Mouse (Mus musculus) C2C12 (cell line): ENCODE results near the gene Shisa6. TPM values are rescaled to one million over a fixed set of nuclear protein-coding genes. Genes with fewer than 3 reads are reported as not detected.

Experiments
- H3K27me3 ChIP-seq: one replicate; pipeline ENCODE4 v1.6.1; 2011; ENCODE audit not compliant: control insufficient read depth, insufficient read depth, insufficient read length
- H3K36me3 ChIP-seq: one replicate; pipeline ENCODE4 v1.6.1; 2011; ENCODE audit not compliant: control insufficient read depth, insufficient read depth
- H3K4me3 ChIP-seq: one replicate; pipeline ENCODE4 v1.5.1; 2011; ENCODE audit warnings: mild to moderate bottlenecking, control low read depth; ENCODE audit not compliant: poor library complexity, insufficient read depth, severe bottlenecking
- H3K79me2 ChIP-seq: one replicate; pipeline ENCODE4 v1.6.1; 2011; ENCODE audit not compliant: control insufficient read depth, insufficient read depth
- H3K79me3 ChIP-seq: one replicate; pipeline ENCODE4 v1.6.1; 2011; ENCODE audit warnings: low read depth, control low read depth
- H3ac ChIP-seq: one replicate; pipeline ENCODE3; 2011; ENCODE audit warnings: low read depth; ENCODE audit not compliant: control insufficient read depth, insufficient read length
- CEBPB ChIP-seq: IDR thresholded peaks from one replicate; pipeline ENCODE4 v1.6.1; 2011; ENCODE audit warnings: low read depth, mild to moderate bottlenecking, control low read depth, moderate library complexity
- CTCF ChIP-seq: IDR thresholded peaks from one replicate; pipeline ENCODE4 v1.5.1; 2011; ENCODE audit not compliant: control insufficient read depth, insufficient read depth, insufficient read length
- FOSL1 ChIP-seq: IDR thresholded peaks from one replicate; pipeline ENCODE4 v1.8.0; 2011; ENCODE audit warnings: mild to moderate bottlenecking, low read length; ENCODE audit not compliant: poor library complexity, insufficient read depth, severe bottlenecking
- MAX ChIP-seq: IDR thresholded peaks from one replicate; pipeline ENCODE4 v1.6.1; 2011; ENCODE audit warnings: mild to moderate bottlenecking, control low read depth
- MYOD1 ChIP-seq: IDR thresholded peaks from one replicate; pipeline ENCODE4 v1.6.1; 2011; ENCODE audit warnings: low read depth; ENCODE audit not compliant: control insufficient read depth, insufficient read length
- MYOG ChIP-seq: IDR thresholded peaks from one replicate; pipeline ENCODE4 v1.6.1; 2011; ENCODE audit not compliant: control insufficient read depth, insufficient read length; ENCODE audit errors: extremely low read depth
- USF1 ChIP-seq: IDR thresholded peaks from one replicate; pipeline ENCODE4 v1.6.1; 2011; ENCODE audit warnings: low read depth, mild to moderate bottlenecking, control low read depth, moderate library complexity
- polyA plus RNA-seq: library from polyadenylated mRNA; unstranded; fragments of >200 nt; fragmentation: generic; extraction: Trizol; gene quantifications from one replicate; pipeline ENCODE4 v1.2.1, GENCODE M21; 2012; ENCODE audit warnings: missing spikeins

Gene Shisa6
- polyA plus RNA-seq, 1 experiment, result not detected

- H3K4me3 ChIP-seq, result no peak overlapping the region
- TF ChIP-seq MYOD1 (no peak), MAX (no peak), CEBPB (no peak), MYOG (no peak), USF1 (no peak), CTCF (no peak), FOSL1 (no peak)
- no peaks in the 10 kb centered on the region for H3K27me3 ChIP-seq
- no peak overlapping the region for H3ac ChIP-seq
- no peaks in the 10 kb centered on the region for H3K36me3 ChIP-seq
- H3K79me2 ChIP-seq, result no peaks in the 10 kb centered on the region
- no peaks in the 10 kb centered on the region for H3K79me3 ChIP-seq
Measured at GRCm38 (mm10) chr11:66500951-66501350, 24.8 kb downstream of the Shisa6 start.

GRCm38 (mm10) chr11:66498857-66499445 is 26.8 kb downstream of the Shisa6 start:
- Histone ChIP-seq H3K79me3 (no peaks in the 10 kb centered on the region), H3K4me3 (no peak overlapping the region), H3K36me3 (no peaks in the 10 kb centered on the region), H3ac (no peak overlapping the region), H3K27me3 (no peaks in the 10 kb centered on the region), H3K79me2 (no peaks in the 10 kb centered on the region)
- TF ChIP-seq CEBPB, result no peak
- no peak for TF ChIP-seq CTCF
- no peak for TF ChIP-seq USF1
- no peak for TF ChIP-seq MYOG
- TF ChIP-seq MYOD1, result no peak
- TF ChIP-seq FOSL1, result no peak
- TF ChIP-seq MAX, result no peak

DNA sequence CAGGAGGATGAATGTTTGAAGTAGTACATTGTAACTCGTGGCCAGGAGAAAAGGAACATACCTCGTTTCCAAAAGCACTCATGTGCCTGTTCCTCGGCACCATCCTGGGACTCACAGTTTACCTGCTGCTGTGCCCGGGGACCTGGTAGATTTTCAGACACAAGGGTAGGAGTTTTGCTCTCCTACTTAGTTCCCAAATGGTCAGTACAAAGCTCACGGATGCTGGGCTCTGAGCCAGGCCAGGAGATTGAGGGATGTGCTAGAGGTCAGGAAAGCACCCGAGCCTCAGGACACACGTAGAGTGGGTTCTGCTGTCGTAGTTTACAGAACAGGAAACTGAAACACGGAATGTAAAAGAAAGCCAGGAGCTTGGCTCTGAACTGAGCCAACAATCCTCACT is 29.5 kb downstream of the Shisa6 start:
- no peak overlapping the region for H3K4me3 ChIP-seq
- H3K79me3 ChIP-seq, result no peaks in the 10 kb centered on the region
- no peak overlapping the region for H3ac ChIP-seq
- no peaks in the 10 kb centered on the region for H3K27me3 ChIP-seq
- no peaks in the 10 kb centered on the region for H3K79me2 ChIP-seq
- TF ChIP-seq FOSL1 (no peak), CTCF (no peak), MAX (no peak), USF1 (no peak), CEBPB (no peak)
- no peaks in the 10 kb centered on the region for H3K36me3 ChIP-seq

- no peak overlapping the region for H3K4me3 ChIP-seq
- H3K27me3 ChIP-seq, result no peaks in the 10 kb centered on the region
- H3ac ChIP-seq, result no peak overlapping the region
- no peaks in the 10 kb centered on the region for H3K79me3 ChIP-seq
- TF ChIP-seq CTCF, result no peak
- no peak for TF ChIP-seq MAX
- TF ChIP-seq USF1, result no peak
- no peaks in the 10 kb centered on the region for H3K36me3 ChIP-seq
- H3K79me2 ChIP-seq, result no peaks in the 10 kb centered on the region
Measured at GRCm38 (mm10) chr11:66494391-66494790, 31.4 kb downstream of the Shisa6 start.

GRCm38 (mm10) chr11:66487765-66488164 is 38.0 kb downstream of the Shisa6 start:
- no peak overlapping the region for H3K4me3 ChIP-seq
- no peak overlapping the region for H3ac ChIP-seq
- H3K27me3 ChIP-seq, result no peaks in the 10 kb centered on the region
- H3K79me2 ChIP-seq, result no peaks in the 10 kb centered on the region
- H3K79me3 ChIP-seq, result no peaks in the 10 kb centered on the region
- no peak for TF ChIP-seq CTCF
- TF ChIP-seq CEBPB, result no peak
- no peak for TF ChIP-seq USF1
- no peak for TF ChIP-seq MAX
- no peak for TF ChIP-seq MYOD1
- TF ChIP-seq MYOG, result no peak
- TF ChIP-seq FOSL1, result no peak
- H3K36me3 ChIP-seq, result no peaks in the 10 kb centered on the region

DNA sequence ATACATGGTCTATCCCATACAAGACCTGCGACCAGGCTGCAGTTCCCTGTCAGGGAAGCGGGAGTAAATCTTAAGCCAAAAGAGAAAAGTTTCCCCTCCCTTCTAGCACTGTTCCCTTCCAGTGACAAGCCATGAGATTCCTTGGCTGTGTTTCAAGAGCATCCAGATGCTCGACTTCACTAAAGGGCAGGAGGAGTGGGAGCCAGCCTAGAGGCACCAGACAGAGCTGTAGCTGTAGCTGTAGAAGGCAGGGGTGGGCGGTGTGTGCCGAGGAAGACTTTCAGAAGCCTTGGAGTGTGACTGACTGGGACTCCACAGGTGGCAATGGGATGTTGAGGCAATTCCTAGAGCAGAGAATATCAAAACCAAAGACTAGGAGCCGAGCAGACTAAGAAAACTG is 43.3 kb downstream of the Shisa6 start:
- H3K79me3 ChIP-seq, result no peaks in the 10 kb centered on the region
- no peaks in the 10 kb centered on the region for H3K27me3 ChIP-seq
- no peak overlapping the region for H3ac ChIP-seq
- no peaks in the 10 kb centered on the region for H3K36me3 ChIP-seq
- H3K79me2 ChIP-seq, result no peaks in the 10 kb centered on the region
- no peak for TF ChIP-seq FOSL1
- no peak for TF ChIP-seq USF1
- TF ChIP-seq CEBPB, result no peak
- no peak for TF ChIP-seq MYOD1
- TF ChIP-seq MAX, result no peak
- TF ChIP-seq CTCF, result no peak
- no peak for TF ChIP-seq MYOG
- H3K4me3 ChIP-seq, result no peak overlapping the region
